Mouse (Mus musculus): ENCODE measurements around the gene Cd81. TPM values are rescaled to one million over a fixed set of nuclear protein-coding genes. Genes with fewer than 3 reads are reported as not detected.
A peak's percentile ranks its signal among the peaks of the same experiment; 100 is the strongest.

The Cd81 gene
- polyA plus RNA-seq, 2 experiments, result 48.0 to 120 TPM

DNA sequence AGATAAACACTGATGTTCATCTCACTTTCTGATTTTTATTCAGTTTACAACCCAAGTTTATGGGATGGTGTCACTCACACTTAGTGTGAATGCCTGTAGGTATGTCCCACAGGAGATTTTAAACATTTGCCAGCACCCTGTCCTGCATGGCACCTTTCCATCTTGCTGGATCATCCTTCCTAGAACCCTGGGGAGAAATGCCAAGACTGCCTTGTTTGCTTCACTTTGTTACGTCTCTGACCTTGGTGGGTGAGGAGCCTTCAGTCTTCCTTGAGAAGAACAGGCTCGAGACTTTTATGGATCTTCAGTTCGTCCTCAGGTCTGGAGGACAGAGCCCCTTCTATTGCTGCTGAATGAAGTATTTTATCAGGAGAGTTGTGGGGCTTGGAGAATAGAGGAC lies 3.2 kb upstream of the Cd81 start:
- Histone ChIP-seq H3K36me3 (replicated peaks; ENCODE audit: control insufficient read depth, insufficient read depth, low read depth) (no peaks in the 10 kb centered on the region), H3K4me2 (ENCODE audit: low read depth) (no peak overlapping the region), H3K9me3 (ENCODE audit: control insufficient read depth, low read length) (no peaks in the 10 kb centered on the region), H3K27me3 (ENCODE audit: control insufficient read depth, insufficient read depth, low read length) (no peaks in the 10 kb centered on the region), H3K4me1 (replicated peaks; ENCODE audit: control insufficient read depth in 2 of 2, insufficient read depth in 2 of 2, low read length in 1 of 2) (peaks cover 4 to 15% of the 10 kb centered on the region in 2 experiments), H3K9ac (replicated peaks) (no peak overlapping the region), H3K27ac (no peak overlapping the region), H3K4me3 (ENCODE audit: insufficient read depth in 1 of 2, low read depth in 2 of 2, low read length in 2 of 2) (no peak overlapping the region)
- DNase-seq (ENCODE audit: low read depth in 3 of 3, low spot score in 3 of 3) (no peak), ATAC-seq (ENCODE audit: insufficient read depth) (no peak)
- 56% methylated on average over 3 of the region's 3 CpGs for WGBS (ENCODE audit: insufficient replicate concordance)
- TF ChIP-seq EP300 (IDR thresholded peaks at IDR 0.05; ENCODE audit: low read depth) (no peak), CTCF (IDR thresholded peaks at IDR 0.05; ENCODE audit: low read depth) (no peak)

- Histone ChIP-seq H3K27ac (no peak overlapping the region), H3K27me3 (ENCODE audit: control insufficient read depth, insufficient read depth, low read length) (no peaks in the 10 kb centered on the region), H3K4me1 (replicated peaks; ENCODE audit: control insufficient read depth in 2 of 2, insufficient read depth in 2 of 2, low read length in 1 of 2) (peaks cover 9 to 23% of the 10 kb centered on the region in 2 experiments), H3K36me3 (replicated peaks; ENCODE audit: control insufficient read depth, insufficient read depth, low read depth) (no peaks in the 10 kb centered on the region), H3K9me3 (ENCODE audit: control insufficient read depth, low read length) (no peaks in the 10 kb centered on the region), H3K4me2 (ENCODE audit: low read depth) (no peak overlapping the region), H3K9ac (replicated peaks) (no peak overlapping the region), H3K4me3 (ENCODE audit: insufficient read depth in 1 of 2, low read depth in 2 of 2, low read length in 2 of 2) (no peak overlapping the region)
- WGBS (ENCODE audit: insufficient replicate concordance), result 69% methylated on average over 3 of the region's 3 CpGs
- TF ChIP-seq CTCF (IDR thresholded peaks at IDR 0.05; ENCODE audit: low read depth) (no peak), EP300 (IDR thresholded peaks at IDR 0.05; ENCODE audit: low read depth) (no peak)
- DNase-seq (ENCODE audit: low read depth in 3 of 3, low spot score in 3 of 3) (no peak), ATAC-seq (ENCODE audit: insufficient read depth) (no peak)
Measured at GRCm38 (mm10) chr7:143049841-143050816, 2.4 kb upstream of the Cd81 start.

- TF ChIP-seq CTCF (IDR thresholded peaks at IDR 0.05; ENCODE audit: low read depth) (no peak), EP300 (IDR thresholded peaks at IDR 0.05; ENCODE audit: low read depth) (no peak)
- Histone ChIP-seq H3K4me1 (replicated peaks; ENCODE audit: control insufficient read depth in 2 of 2, insufficient read depth in 2 of 2, low read length in 1 of 2) (peaks cover 16 to 33% of the 10 kb centered on the region in 2 experiments), H3K9ac (replicated peaks) (no peak overlapping the region), H3K4me2 (ENCODE audit: low read depth) (no peak overlapping the region), H3K9me3 (ENCODE audit: control insufficient read depth, low read length) (no peaks in the 10 kb centered on the region), H3K27me3 (ENCODE audit: control insufficient read depth, insufficient read depth, low read length) (no peaks in the 10 kb centered on the region), H3K27ac (no peak overlapping the region), H3K4me3 (ENCODE audit: insufficient read depth in 1 of 2, low read depth in 2 of 2, low read length in 2 of 2) (no peak overlapping the region), H3K36me3 (replicated peaks; ENCODE audit: control insufficient read depth, insufficient read depth, low read depth) (no peaks in the 10 kb centered on the region)
- no peak for ATAC-seq (ENCODE audit: insufficient read depth)
- WGBS (ENCODE audit: insufficient replicate concordance), result 14% methylated on average over 2 of the region's 2 CpGs
- no peak for DNase-seq (ENCODE audit: low read depth in 3 of 3, low spot score in 3 of 3)
Measured at GRCm38 (mm10) chr7:143051316-143051715, 1.2 kb upstream of the Cd81 start.

GRCm38 (mm10) chr7:143053008-143053899 lies 715 bp downstream of the Cd81 start:
- DNase-seq (ENCODE audit: low read depth in 3 of 3, low spot score in 3 of 3) (no peak), ATAC-seq (ENCODE audit: insufficient read depth) (peak; percentile 66)
- Histone ChIP-seq H3K4me1 (replicated peaks; ENCODE audit: control insufficient read depth in 2 of 2, insufficient read depth in 2 of 2, low read length in 1 of 2) (peaks cover 34 to 53% of the 10 kb centered on the region in 2 experiments), H3K27ac (peak overlapping the region; percentile 6), H3K4me2 (ENCODE audit: low read depth) (peak overlapping the region; percentile 87), H3K9me3 (ENCODE audit: control insufficient read depth, low read length) (no peaks in the 10 kb centered on the region), H3K27me3 (ENCODE audit: control insufficient read depth, insufficient read depth, low read length) (no peaks in the 10 kb centered on the region), H3K4me3 (ENCODE audit: insufficient read depth in 1 of 2, low read depth in 2 of 2, low read length in 2 of 2) (peak overlapping the region; percentile 68 to 75), H3K36me3 (replicated peaks; ENCODE audit: control insufficient read depth, insufficient read depth, low read depth) (no peaks in the 10 kb centered on the region), H3K9ac (replicated peaks) (peak overlapping the region; percentile 73)
- TF ChIP-seq EP300 (IDR thresholded peaks at IDR 0.05; ENCODE audit: low read depth) (no peak), CTCF (IDR thresholded peaks at IDR 0.05; ENCODE audit: low read depth) (0 out of 2 replicates have a peak, but pooled peaks have one; percentile 11)
- WGBS (ENCODE audit: insufficient replicate concordance), result under 1% methylated on average over 46 of the region's 46 CpGs
